Mouse (Mus musculus): ENCODE data around the gene Zer1.
"Not testable (repeated sequence)": the region's sequence is repeated elsewhere in the genome, so short reads cannot be mapped to it uniquely, and the experiment has no call there.

- not testable (repeated sequence) for TF ChIP-seq RCOR1 (conservative IDR thresholded peaks at IDR 0.05; ENCODE audit: low read depth, low read length); MEF2A (IDR thresholded peaks at IDR 0.05; ENCODE audit: borderline replicate concordance, low read depth, low read length)
Observed at GRCm38 (mm10) chr2:30055310-30055709, 69.1 kb downstream of the Zer1 start.

Measured in CH12.LX (cell line).